Mouse (Mus musculus): Measurements from ENCODE around the gene Epha10.

Gene Epha10

GRCm38 (mm10) chr4:124880599-124880998 is at the start of gene Epha10:
Gene Epha10, plus strand, starts transcription at chr4:124880899.
- no peak for ATAC-seq (ENCODE audit: low TSS enrichment)

- ATAC-seq (ENCODE audit: low TSS enrichment), result no peak
Measured at GRCm38 (mm10) chr4:124832796-124833195, 47.9 kb upstream of the Epha10 start.

GRCm38 (mm10) chr4:124838035-124838700 is 42.5 kb upstream of the Epha10 start:
- ATAC-seq (ENCODE audit: low TSS enrichment), result no peak

GRCm38 (mm10) chr4:124840998-124841397 is 39.7 kb upstream of the Epha10 start:
- ATAC-seq (ENCODE audit: low TSS enrichment), result no peak

GRCm38 (mm10) chr4:124843493-124843892 is 37.2 kb upstream of the Epha10 start:
- peak; percentile 32; the same call in 1 of the 2 replicates for ATAC-seq (ENCODE audit: low TSS enrichment)

- ATAC-seq (ENCODE audit: low TSS enrichment), result peak; percentile 11; the same call in 1 of the 2 replicates
Measured at GRCm38 (mm10) chr4:124847573-124847972, 33.1 kb upstream of the Epha10 start.

GRCm38 (mm10) chr4:124849631-124850260 is 31.0 kb upstream of the Epha10 start:
- ATAC-seq (ENCODE audit: low TSS enrichment), result peak; percentile 19; the same call in 1 of the 2 replicates

GRCm38 (mm10) chr4:124850261-124850913 is 30.3 kb upstream of the Epha10 start, which contains the start of gene Yrdc:
Gene Yrdc, plus strand, starts transcription at chr4:124850679.
- peak; percentile 69 for ATAC-seq (ENCODE audit: low TSS enrichment)

- ATAC-seq (ENCODE audit: low TSS enrichment), result peak; percentile 38
Measured at GRCm38 (mm10) chr4:124850933-124851658, 29.6 kb upstream of the Epha10 start, which contains the start of gene 1110065P20Rik. Gene 1110065P20Rik, minus strand, starts transcription at chr4:124851196.

- ATAC-seq (ENCODE audit: low TSS enrichment), result peak; percentile 71
Measured at GRCm38 (mm10) chr4:124856294-124856693, 24.4 kb upstream of the Epha10 start.

- ATAC-seq (ENCODE audit: low TSS enrichment), result no peak
Measured at GRCm38 (mm10) chr4:124858370-124858769, 22.3 kb upstream of the Epha10 start.

- ATAC-seq (ENCODE audit: low TSS enrichment), result no peak
Measured at GRCm38 (mm10) chr4:124860446-124860845, 20.3 kb upstream of the Epha10 start.

GRCm38 (mm10) chr4:124861283-124862188 is 19.2 kb upstream of the Epha10 start, which contains the start of gene Maneal:
Gene Maneal, minus strand, starts transcription at chr4:124862171.
- peak; percentile 41 for ATAC-seq (ENCODE audit: low TSS enrichment)

- ATAC-seq (ENCODE audit: low TSS enrichment), result no peak
Measured at GRCm38 (mm10) chr4:124872719-124873118, 8.0 kb upstream of the Epha10 start.

GRCm38 (mm10) chr4:124881341-124881908 is 726 bp downstream of the Epha10 start:
- ATAC-seq (ENCODE audit: low TSS enrichment), result peak; percentile 91

- ATAC-seq (ENCODE audit: low TSS enrichment), result peak; percentile 22; the same call in 1 of the 2 replicates
Measured at GRCm38 (mm10) chr4:124882151-124882729, 1.5 kb downstream of the Epha10 start.

- peak; percentile 66 for ATAC-seq (ENCODE audit: low TSS enrichment)
Measured at GRCm38 (mm10) chr4:124888702-124889101, 8.0 kb downstream of the Epha10 start.

GRCm38 (mm10) chr4:124889935-124890334 is 9.2 kb downstream of the Epha10 start:
- ATAC-seq (ENCODE audit: low TSS enrichment), result no peak

GRCm38 (mm10) chr4:124890831-124891230 is 10.1 kb downstream of the Epha10 start:
- no peak for ATAC-seq (ENCODE audit: low TSS enrichment)

GRCm38 (mm10) chr4:124893769-124894168 is 13.1 kb downstream of the Epha10 start:
- no peak for ATAC-seq (ENCODE audit: low TSS enrichment)
